Mouse (Mus musculus): Measurements from ENCODE around the gene Id1.

GRCm38 (mm10) chr2:152766387-152767123, 30.5 kb downstream of the Id1 start:
- TF ChIP-seq POLR2A (IDR thresholded peaks at IDR 0.05; ENCODE audit: insufficient read length, low read depth) = no peak
- peak; percentile 38 to 94 (median 86) for TF ChIP-seq MYOG (IDR thresholded peaks at IDR 0.05; ENCODE audit: control insufficient read depth in 1 of 3, insufficient read depth in 1 of 3, insufficient read length in 2 of 3, low read depth in 2 of 3)
- TF ChIP-seq CEBPB (IDR thresholded peaks at IDR 0.05; ENCODE audit: insufficient read depth, poor library complexity, severe bottlenecking) = no peak
- TF ChIP-seq POLR2AphosphoS2 (IDR thresholded peaks at IDR 0.05; ENCODE audit: insufficient read length, low read depth) = peak; percentile 55
- peak; percentile 72 for TF ChIP-seq TCF12 (IDR thresholded peaks at IDR 0.05; ENCODE audit: insufficient read depth, poor library complexity, severe bottlenecking)
- TF ChIP-seq MAX (IDR thresholded peaks at IDR 0.05; ENCODE audit: low read depth) = no peak
- TF ChIP-seq SRF (IDR thresholded peaks at IDR 0.05; ENCODE audit: control insufficient read depth, insufficient read length, low read depth) = peak; percentile 28
- no peak for TF ChIP-seq E2F4 (IDR thresholded peaks at IDR 0.05; ENCODE audit: insufficient read depth)

All from myocyte (in vitro differentiated cells).